Mouse (Mus musculus) gonadal fat pad, adult 2 months (tissue): ENCODE measurements around the gene Cmtm7. TPM values are rescaled to one million over a fixed set of nuclear protein-coding genes. Genes with fewer than 3 reads are reported as not detected.

Source experiments
- DNase-seq: peaks from one replicate; pipeline ENCODE4 v3.0.0-alpha.2; 2012; ENCODE audit warnings: low read depth
- polyA plus RNA-seq: library from polyadenylated mRNA; depleted of rRNA; stranded (reverse); fragments of >200 nt; gene quantifications from 2 replicates; pipeline ENCODE4 v1.2.3, GENCODE M21; 2012

Gene Cmtm7
- polyA plus RNA-seq, 1 experiment = 56.3 TPM

GRCm38 (mm10) chr9:114794491-114794890 lies 12.8 kb upstream of the Cmtm7 start:
- DNase-seq = no peak

DNA sequence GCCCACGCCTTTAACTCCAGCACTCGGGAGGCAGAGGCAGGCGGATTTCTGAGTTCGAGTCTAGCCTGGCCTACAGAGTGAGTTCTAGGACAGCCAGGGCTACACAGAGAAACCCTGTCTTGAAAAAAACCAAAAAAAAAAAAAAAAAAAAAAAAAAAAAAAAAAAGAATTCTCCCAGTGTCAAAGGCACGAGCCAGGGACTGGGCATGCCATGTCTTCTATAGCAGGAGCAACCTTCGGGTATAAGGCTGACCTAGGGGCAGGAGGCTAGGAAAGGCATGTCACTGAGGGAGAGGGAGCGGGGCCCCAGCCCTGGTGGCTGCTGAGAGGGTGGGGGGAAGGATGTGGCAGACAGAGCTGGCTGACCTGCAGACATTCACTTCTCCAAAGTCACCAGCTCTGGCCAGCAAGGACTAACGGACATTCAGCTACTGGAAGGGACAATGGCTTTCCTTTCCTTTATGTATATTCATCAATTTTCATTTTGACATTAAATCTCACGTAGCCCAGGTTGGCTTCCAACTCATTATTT lies 12.2 kb upstream of the Cmtm7 start:
- no peak for DNase-seq

- no peak for DNase-seq
These were observed 8.3 kb upstream of the Cmtm7 start for GRCm38 (mm10) chr9:114789989-114790388.

GRCm38 (mm10) chr9:114789557-114789956 lies 7.9 kb upstream of the Cmtm7 start:
- DNase-seq = no peak

- DNase-seq = no peak
These were observed 7.0 kb upstream of the Cmtm7 start for GRCm38 (mm10) chr9:114788697-114789096.

DNA sequence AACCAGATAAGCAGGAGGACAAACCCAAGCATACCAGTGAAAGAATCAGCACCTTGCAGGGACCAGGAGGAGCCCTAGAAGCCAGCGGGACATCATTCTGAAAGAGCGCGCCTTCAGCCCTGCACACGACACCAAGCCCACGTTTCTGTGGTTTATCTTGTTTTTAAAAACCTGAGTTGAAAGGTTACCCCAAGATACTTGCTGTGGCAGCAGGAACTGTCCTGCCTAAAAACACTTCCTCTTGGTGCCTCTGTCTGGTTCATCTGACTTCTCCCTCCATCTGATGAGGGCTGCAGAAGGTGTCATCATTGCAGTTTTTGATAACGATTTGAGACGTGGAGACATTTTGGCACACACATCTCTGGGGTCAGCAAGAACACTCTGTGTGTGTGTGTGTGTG lies 6.1 kb upstream of the Cmtm7 start:
- no peak for DNase-seq

- no peak for DNase-seq
These were observed 5.5 kb upstream of the Cmtm7 start for GRCm38 (mm10) chr9:114787134-114787533.

DNA sequence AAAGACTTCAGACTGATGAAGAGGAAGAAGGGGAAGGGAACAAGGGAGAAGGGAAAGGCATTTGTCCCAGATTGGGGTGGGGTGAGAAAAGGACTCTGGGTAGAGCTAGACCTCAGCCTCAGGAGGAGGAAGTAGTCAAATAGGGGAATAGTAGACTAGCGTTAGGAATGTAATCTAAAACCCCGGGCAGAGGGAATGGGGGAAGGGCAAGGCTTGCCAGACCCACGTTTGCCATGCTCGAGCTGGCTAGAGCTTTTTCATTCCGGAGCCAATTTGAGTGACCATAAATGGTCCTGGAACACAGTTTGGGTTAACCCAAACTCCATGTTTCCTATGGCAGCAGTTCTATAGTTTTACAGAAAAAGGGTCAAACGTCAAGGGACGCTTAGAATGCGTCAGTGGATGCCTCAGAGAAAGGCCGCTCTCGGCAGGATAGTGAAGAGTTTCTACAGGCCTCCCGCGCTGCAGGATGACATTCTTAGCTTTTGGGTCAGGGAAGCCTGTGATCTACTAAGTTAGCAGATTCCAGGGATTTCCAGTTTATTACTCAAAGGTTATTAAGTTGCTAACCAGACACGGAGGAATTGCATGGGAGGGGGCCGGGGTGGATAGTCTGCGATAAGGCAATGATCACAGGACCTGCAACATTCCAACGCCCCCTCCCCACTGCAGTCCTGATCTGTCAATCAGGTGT lies 3.9 kb upstream of the Cmtm7 start:
- no peak for DNase-seq

GRCm38 (mm10) chr9:114780746-114781525 lies 720 bp downstream of the Cmtm7 start:
- DNase-seq = no peak

DNA sequence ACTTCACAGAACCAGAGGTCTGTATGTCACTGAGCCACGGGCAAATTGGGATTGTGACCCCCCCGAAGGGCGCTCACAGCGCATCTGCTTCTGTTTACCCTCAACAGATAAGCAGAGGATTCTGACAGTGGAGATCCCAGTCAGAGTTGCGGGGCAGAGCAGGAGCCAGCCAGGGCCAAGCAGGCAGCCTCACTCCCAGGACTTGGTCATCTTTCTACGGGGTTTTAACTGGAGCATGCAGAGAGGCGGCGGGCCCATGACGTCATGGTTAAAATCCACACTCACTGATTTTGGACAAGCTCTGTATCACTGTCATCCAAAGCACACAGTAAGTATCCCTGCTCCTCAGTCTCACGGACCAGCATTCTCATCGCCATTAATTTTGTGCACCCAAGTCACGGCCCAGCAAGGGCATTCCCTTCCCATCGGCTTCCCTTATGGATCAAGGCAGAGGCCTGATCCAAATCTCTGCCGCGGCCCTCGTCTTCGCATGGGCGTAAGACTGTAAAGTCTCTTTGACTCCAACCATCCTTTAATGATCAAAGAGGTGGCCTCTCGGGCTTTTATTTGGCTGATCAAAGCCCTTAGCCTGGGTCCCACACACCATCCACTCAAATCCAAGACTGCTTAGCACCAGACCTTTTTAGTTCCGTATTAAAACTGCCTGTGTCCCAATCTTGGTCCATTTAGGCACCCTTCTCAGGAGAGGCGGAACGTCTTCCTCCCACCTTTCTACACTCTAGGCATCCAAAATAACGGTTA lies 1.5 kb downstream of the Cmtm7 start:
- no peak for DNase-seq

DNA sequence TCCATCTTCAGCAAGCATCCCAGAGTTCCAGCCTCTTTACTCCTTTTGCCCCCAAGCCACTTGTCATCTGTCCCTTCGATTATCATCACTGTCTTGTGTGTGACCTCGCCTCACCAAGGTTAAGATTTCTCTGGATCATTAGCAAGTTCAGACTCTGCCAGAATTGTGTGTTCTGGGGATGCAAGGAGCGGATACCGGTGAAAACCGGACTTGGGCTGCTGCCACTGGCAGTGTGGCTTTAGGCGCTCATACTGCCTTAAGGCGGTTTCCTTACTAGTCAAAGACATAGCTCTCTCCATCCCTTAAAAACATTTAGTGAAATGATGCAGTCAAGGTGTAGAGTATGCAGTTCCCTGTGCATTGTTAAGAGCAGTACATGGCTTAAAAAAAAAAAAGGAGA lies 2.8 kb downstream of the Cmtm7 start:
- DNase-seq = no peak

DNA sequence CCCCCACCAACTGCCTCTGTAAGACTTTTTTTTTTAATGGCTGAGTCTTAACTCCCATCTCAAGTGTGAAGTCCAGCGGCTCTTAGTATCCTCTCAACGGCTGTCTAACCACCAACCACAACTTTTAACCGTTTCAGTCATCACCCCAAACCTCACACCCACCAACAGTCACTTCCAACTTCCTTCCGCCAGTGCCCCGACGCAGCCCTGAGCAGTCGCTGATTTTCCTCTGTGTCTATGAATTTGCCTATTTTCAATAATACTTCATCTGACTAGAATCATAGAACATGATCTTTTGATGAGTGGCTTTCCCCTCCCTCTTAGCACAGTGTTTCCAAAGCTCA lies 3.6 kb downstream of the Cmtm7 start:
- no peak for DNase-seq

GRCm38 (mm10) chr9:114777178-114778046 lies 4.2 kb downstream of the Cmtm7 start:
- DNase-seq = no peak

DNA sequence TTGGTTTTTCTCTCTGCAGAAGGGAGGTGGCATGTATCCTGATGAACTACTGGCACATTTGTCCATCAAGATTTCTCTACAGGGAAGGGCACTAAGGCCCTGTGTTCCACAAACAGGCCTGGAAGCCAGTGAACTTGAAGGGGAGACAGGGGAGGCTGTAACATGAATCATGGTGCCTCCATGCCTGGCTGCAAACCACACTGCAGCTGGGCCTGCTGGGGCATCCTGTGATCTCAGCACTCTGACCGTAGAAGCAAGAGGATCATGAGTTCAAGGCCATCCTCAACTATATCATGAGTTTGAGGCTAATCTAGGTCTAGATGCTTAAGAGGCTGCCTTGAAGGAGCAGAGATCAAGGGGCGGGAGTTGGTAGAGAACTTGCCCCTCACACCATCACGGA lies 5.3 kb downstream of the Cmtm7 start:
- DNase-seq = no peak

DNA sequence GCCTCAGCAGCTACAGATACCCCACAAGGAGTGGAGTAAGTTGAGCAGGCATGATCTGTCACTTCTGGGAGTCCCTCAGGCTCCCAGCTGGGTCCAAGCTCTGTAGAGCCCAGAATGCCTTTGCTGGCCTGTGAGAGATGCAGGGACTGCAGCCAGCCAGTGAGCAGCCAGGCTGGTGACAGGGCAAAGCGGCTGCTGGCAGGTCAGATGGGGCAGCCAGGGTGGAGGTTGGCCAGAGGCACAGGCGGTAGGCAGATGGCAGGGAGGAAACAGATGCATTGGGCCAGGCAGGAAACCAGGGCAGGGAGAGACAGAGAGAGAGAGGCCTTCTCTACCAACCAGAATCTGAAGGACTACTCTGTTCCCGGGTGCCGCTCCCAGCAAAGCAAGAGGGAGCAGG lies 6.4 kb downstream of the Cmtm7 start:
- DNase-seq = no peak

- DNase-seq = no peak
These were observed 7.0 kb downstream of the Cmtm7 start for GRCm38 (mm10) chr9:114774629-114775028.

GRCm38 (mm10) chr9:114771565-114771964 lies 10.1 kb downstream of the Cmtm7 start:
- no peak for DNase-seq

- DNase-seq = no peak
These were observed 11.4 kb downstream of the Cmtm7 start for GRCm38 (mm10) chr9:114770224-114770623.

DNA sequence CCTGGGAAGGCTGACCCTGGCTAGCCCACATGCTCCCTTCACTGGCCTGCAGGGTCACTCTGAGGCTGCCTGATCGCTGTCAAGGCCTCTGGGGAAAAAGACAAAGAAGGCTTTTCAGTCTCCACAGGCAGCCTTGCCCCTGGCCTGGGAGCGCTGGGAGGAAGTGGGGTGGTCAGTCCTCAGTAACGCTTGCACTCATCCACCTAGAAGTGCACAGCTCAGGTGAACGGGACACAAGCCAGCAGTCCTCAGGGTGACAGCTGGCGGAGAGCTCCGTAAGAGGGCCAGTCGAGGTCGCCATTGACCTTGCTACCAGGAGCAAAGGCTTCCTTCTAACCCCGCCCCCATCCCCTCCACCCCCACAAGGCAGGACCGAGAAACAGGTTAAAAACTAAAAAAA lies 13.6 kb downstream of the Cmtm7 start:
- no peak for DNase-seq

- no peak for DNase-seq
These were observed 14.1 kb downstream of the Cmtm7 start for GRCm38 (mm10) chr9:114767507-114767906.

GRCm38 (mm10) chr9:114767030-114767429 lies 14.6 kb downstream of the Cmtm7 start:
- no peak for DNase-seq

GRCm38 (mm10) chr9:114763341-114763740 lies 18.3 kb downstream of the Cmtm7 start:
- no peak for DNase-seq
